Mouse (Mus musculus) CH12.LX (cell line): ENCODE measurements around the gene Ppfia3. TPM values are rescaled to one million over a fixed set of nuclear protein-coding genes. Genes with fewer than 3 reads are reported as not detected.

Source experiments
- DNase-seq: peaks from one replicate; pipeline ENCODE4 v3.0.0-alpha.2; 2013; ENCODE audit errors: extremely low read depth
- H3K27ac ChIP-seq: 2 replicates; pipeline ENCODE4 v1.5.1; 2012; ENCODE audit warnings: low read depth, mild to moderate bottlenecking, control low read depth, moderate library complexity; ENCODE audit not compliant: insufficient read depth
- H3K27me3 ChIP-seq: replicated peaks from 2 replicates; pipeline ENCODE3; 2012; ENCODE audit warnings: inconsistent platforms
- H3K36me3 ChIP-seq, 2 experiments: replicated peaks in 1 of 2; 2 replicates each; pipeline versions ENCODE3 to v1.6.1; 2012; ENCODE audit warnings: inconsistent platforms in 1 of 2, low read length in 1 of 2, mild to moderate bottlenecking in 1 of 2, mixed read lengths in 1 of 2, moderate library complexity in 1 of 2; ENCODE audit not compliant: control insufficient read depth in 1 of 2, insufficient read depth in 1 of 2
- H3K4me1 ChIP-seq, 2 experiments: 2 replicates each; pipeline ENCODE4 v1.6.1; 2012; ENCODE audit warnings: inconsistent platforms in 1 of 2, moderate library complexity in 1 of 2; ENCODE audit not compliant: insufficient read depth in 2 of 2, control insufficient read depth in 1 of 2
- H3K4me2 ChIP-seq: 2 replicates; pipeline ENCODE4 v1.6.1; 2012; ENCODE audit warnings: low read depth, mild to moderate bottlenecking, control low read depth; ENCODE audit not compliant: poor library complexity, insufficient read depth, severe bottlenecking
- H3K4me3 ChIP-seq, 3 experiments: fragments of 150-350 bp in 1 of 3; sonication (generic) in 1 of 3; replicated peaks in 1 of 3; 2 replicates each; pipeline versions ENCODE3 to v1.5.1; 2011 to 2012; ENCODE audit warnings: low read depth in 2 of 3, low read length in 2 of 3, mild to moderate bottlenecking in 2 of 3, moderate library complexity in 2 of 3, control low read depth in 1 of 3, improper control_type of control experiment in 1 of 3, inconsistent platforms in 1 of 3, mixed read lengths in 1 of 3; ENCODE audit not compliant: poor library complexity in 1 of 3
- H3K79me2 ChIP-seq: replicated peaks from 2 replicates; pipeline ENCODE4 v1.6.1; 2012; ENCODE audit warnings: mild to moderate bottlenecking, moderate library complexity; ENCODE audit not compliant: control insufficient read depth, poor library complexity, insufficient read depth, severe bottlenecking; ENCODE audit errors: extremely low read depth
- H3K9ac ChIP-seq: 2 replicates; pipeline ENCODE4 v1.6.1; 2012; ENCODE audit warnings: low read depth, mild to moderate bottlenecking, control low read depth, moderate library complexity; ENCODE audit not compliant: insufficient read depth
- H3K9me3 ChIP-seq: replicated peaks from 2 replicates; pipeline ENCODE3; 2012; ENCODE audit warnings: low read length, inconsistent platforms, mixed read lengths
- BHLHE40 ChIP-seq: IDR thresholded peaks from 2 replicates; pipeline ENCODE4 v1.6.1; 2011; ENCODE audit warnings: mild to moderate bottlenecking, low read depth, low read length, improper control_type of control experiment
- CHD2 ChIP-seq: IDR thresholded peaks from 2 replicates; pipeline ENCODE4 v1.6.1; 2011; ENCODE audit warnings: low read length, improper control_type of control experiment
- CTCF ChIP-seq, 2 experiments: IDR thresholded peaks in 1 of 2; conservative IDR thresholded peaks in 1 of 2; 2 replicates each; pipeline ENCODE4 v1.5.1; 2011 to 2012; ENCODE audit warnings: low read depth in 2 of 2, low read length in 2 of 2, improper control_type of control experiment in 1 of 2, inconsistent platforms in 1 of 2, mild to moderate bottlenecking in 1 of 2, moderate library complexity in 1 of 2
- E2F4 ChIP-seq: IDR thresholded peaks from 2 replicates; pipeline ENCODE4 v1.6.1; 2011; ENCODE audit warnings: low read depth, low read length, improper control_type of control experiment; ENCODE audit not compliant: insufficient replicate concordance
- ETS1 ChIP-seq: conservative IDR thresholded peaks from 2 replicates; pipeline ENCODE4 v1.6.1; 2012; ENCODE audit warnings: low read depth, mild to moderate bottlenecking, inconsistent platforms, low read length, improper control_type of control experiment, moderate library complexity
- IRF4 ChIP-seq: IDR thresholded peaks from 2 replicates; pipeline ENCODE4 v1.6.1; 2014; ENCODE audit warnings: low read depth, mild to moderate bottlenecking, inconsistent platforms, low read length, improper control_type of control experiment
- JUN ChIP-seq: IDR thresholded peaks from 2 replicates; pipeline ENCODE4 v1.6.1; 2011; ENCODE audit warnings: low read depth, mild to moderate bottlenecking, low read length, improper control_type of control experiment, moderate library complexity; ENCODE audit not compliant: insufficient read depth
- JUND ChIP-seq: conservative IDR thresholded peaks from 2 replicates; pipeline ENCODE4 v1.6.1; 2011; ENCODE audit warnings: low read depth, low read length, improper control_type of control experiment
- KAT2A ChIP-seq: IDR thresholded peaks from 2 replicates; pipeline ENCODE4 v1.6.1; 2012; ENCODE audit warnings: low read length, improper control_type of control experiment, inconsistent platforms; ENCODE audit not compliant: insufficient replicate concordance
- MAFK ChIP-seq: IDR thresholded peaks from 2 replicates; pipeline ENCODE4 v1.6.1; 2011; ENCODE audit warnings: low read length, improper control_type of control experiment; ENCODE audit not compliant: insufficient replicate concordance
- MAX ChIP-seq: IDR thresholded peaks from 2 replicates; pipeline ENCODE4 v1.6.1; 2011; ENCODE audit warnings: low read length, improper control_type of control experiment
- MXI1 ChIP-seq: IDR thresholded peaks from 2 replicates; pipeline ENCODE4 v1.6.1; 2011; ENCODE audit warnings: mild to moderate bottlenecking, low read depth, low read length, improper control_type of control experiment
- NELFE ChIP-seq: IDR thresholded peaks from 2 replicates; pipeline ENCODE4 v1.6.1; 2011; ENCODE audit warnings: low read depth, low read length, improper control_type of control experiment
- NRF1 ChIP-seq: IDR thresholded peaks from 2 replicates; pipeline ENCODE4 v1.6.1; 2014; ENCODE audit warnings: low read depth, mild to moderate bottlenecking, inconsistent platforms, low read length, improper control_type of control experiment, moderate library complexity
- PAX5 ChIP-seq: IDR thresholded peaks from 2 replicates; pipeline ENCODE4 v1.6.1; 2012; ENCODE audit warnings: low read length, inconsistent platforms, mixed read lengths
- POLR2A ChIP-seq: IDR thresholded peaks from 2 replicates; pipeline ENCODE4 v1.6.1; 2011; ENCODE audit warnings: low read depth, mild to moderate bottlenecking, improper control_type of control experiment, low read length
- RAD21 ChIP-seq: IDR thresholded peaks from 2 replicates; pipeline ENCODE4 v1.6.1; 2011; ENCODE audit warnings: low read depth, mild to moderate bottlenecking, low read length, improper control_type of control experiment, moderate library complexity
- RCOR1 ChIP-seq: conservative IDR thresholded peaks from 2 replicates; pipeline ENCODE4 v1.6.1; 2012; ENCODE audit warnings: low read depth, mild to moderate bottlenecking, inconsistent platforms, low read length, improper control_type of control experiment
- SIN3A ChIP-seq: IDR thresholded peaks from 2 replicates; pipeline ENCODE4 v1.6.1; 2012; ENCODE audit warnings: low read length, improper control_type of control experiment, inconsistent platforms
- TBP ChIP-seq: conservative IDR thresholded peaks from 2 replicates; pipeline ENCODE4 v1.6.1; 2011; ENCODE audit warnings: low read depth, low read length, improper control_type of control experiment
- TCF12 ChIP-seq: IDR thresholded peaks from 2 replicates; pipeline ENCODE4 v1.6.1; 2014; ENCODE audit warnings: low read depth, mild to moderate bottlenecking, inconsistent platforms, low read length, improper control_type of control experiment
- USF1 ChIP-seq: IDR thresholded peaks from 2 replicates; pipeline ENCODE4 v1.6.1; 2014; ENCODE audit warnings: low read depth, mild to moderate bottlenecking, inconsistent platforms, low read length, improper control_type of control experiment
- ZC3H11A ChIP-seq: IDR thresholded peaks from 2 replicates; pipeline ENCODE4 v1.6.1; 2012; ENCODE audit warnings: low read depth, mild to moderate bottlenecking, inconsistent platforms, low read length, improper control_type of control experiment
- ZNF384 ChIP-seq: IDR thresholded peaks from 2 replicates; pipeline ENCODE4 v1.6.1; 2012; ENCODE audit warnings: low read depth, low read length, improper control_type of control experiment, inconsistent platforms
- dilution Hi-C: fragments of 300-500 bp; cut with MboI; formaldehyde crosslinking; loops from 2 replicates; pipeline ENCODE4 v1.14.3; 2020; ENCODE audit warnings: low sequenced_read_pairs; ENCODE audit not compliant: extremely low pct_unique_long_range_greater_than_20kb, extremely low pct_ligation_motif_present
- in situ Hi-C: fragments of 300-500 bp; cut with MboI; formaldehyde crosslinking; loops from 3 replicates; pipeline ENCODE4 v1.14.3; 2019; ENCODE audit warnings: low sequenced_read_pairs, low pct_ligation_motif_present, low pct_unique_long_range_greater_than_20kb, mixed read lengths
- polyA plus RNA-seq: library from polyadenylated mRNA; unstranded; fragments of >175 nt; gene quantifications from 2 replicates; pipeline ENCODE4 v1.2.1, GENCODE M21; 2012; ENCODE audit warnings: low read depth; ENCODE audit not compliant: insufficient read length
- total RNA-seq, 2 experiments: library from RNA; depleted of rRNA; stranded (reverse); fragments of 300-350 nt in 1 of 2; fragments of >200 nt in 1 of 2; gene quantifications; 2 replicates each; pipeline ENCODE4 v1.2.3; 2012 to 2014

Gene Ppfia3
- total and polyA plus RNA-seq, 3 experiments: 0.21 to 1.9 (median 0.61) TPM

GRCm38 (mm10) chr7:45413113-45413863, 46.5 kb upstream of the Ppfia3 start, which contains the start of gene Ntf5:
Gene Ntf5 (plus strand): TSS chr7:45413695.
- no peaks in the 10 kb centered on the region for H3K79me2 ChIP-seq
- no peak for DNase-seq
- H3K9ac ChIP-seq: peak within 1 kb of the TSS; percentile 45; the same call in 1 of the 2 replicates
- peak within 1 kb of the TSS; percentile 74 for H3K4me2 ChIP-seq
- TF ChIP-seq E2F4 (no peak), POLR2A (0 out of 2 replicates have a peak, but pooled peaks have one; percentile 30), JUND (no peak), MAX (0 out of 2 replicates have a peak, but pooled peaks have one; percentile 20), NELFE (peak; percentile 45), KAT2A (no peak), RCOR1 (no peak), MXI1 (peak; percentile 33; the same call in 1 of the 2 replicates), RAD21 (no peak), USF1 (no peak), ZC3H11A (no peak), BHLHE40 (no peak; the same call in 1 of the 2 replicates), ZNF384 (no peak), TCF12 (0 out of 2 replicates have a peak, but pooled peaks have one; percentile 6), SIN3A (0 out of 2 replicates have a peak, but pooled peaks have one; percentile 18), ETS1 (no peak), PAX5 (no peak), TBP (no peak), CTCF (conservative IDR thresholded peaks at IDR 0.05 in 1 of 2, IDR thresholded peaks at IDR 0.05 in 1 of 2; ENCODE audit: low read depth in 2 of 2, low read length in 2 of 2) (no peak), JUN (no peak), MAFK (no peak), CHD2 (no peak), IRF4 (no peak), NRF1 (no peak)
- H3K36me3 ChIP-seq: peaks cover 0 to 4% of the 10 kb centered on the region in 2 experiments
- no peak within 1 kb of the TSS for H3K27ac ChIP-seq
- H3K9me3 ChIP-seq: no peaks in the 10 kb centered on the region
- peak within 1 kb of the TSS; percentile 20 to 60 (median 52) for H3K4me3 ChIP-seq
- in situ Hi-C loops (no loop called here), dilution Hi-C loops (no loop called here)
- H3K4me1 ChIP-seq: peaks cover 4 to 22% of the 10 kb centered on the region in 2 experiments; a peak in 2 of 4 replicates
- peaks cover 49% of the 10 kb centered on the region for H3K27me3 ChIP-seq
